Comparison of ENCODE assay signal across 8 mouse cellular contexts in genomic region chr13:111686522-111687284, GRCm38 (mm10). TPM values are rescaled to one million over a fixed set of nuclear protein-coding genes. Genes with fewer than 3 reads are reported as not detected.
A peak's percentile ranks its signal among the peaks of the same experiment; 100 is the strongest.
DNase-seq lines count a peak whose midpoint lies in the region; ATAC-seq and TF ChIP-seq lines count a peak whose summit lies in the region.

No protein-coding gene starts in this region.

- no peaks in the 10 kb centered on the region for H3K27me3 ChIP-seq in liver, embryonic 14.5 days (ENCODE audit: control insufficient read depth, insufficient read depth, low read length)
- H3K27me3 ChIP-seq in neural tube, embryonic 12.5 days (replicated peaks), result no peaks in the 10 kb centered on the region
- H3K27me3 ChIP-seq in testis, adult 2 months (ENCODE audit: control insufficient read depth, insufficient read depth, low read length), result no peaks in the 10 kb centered on the region

- peak; percentile 15 to 32 for DNase-seq in thymus, adult 18-20 months
- no peak for DNase-seq in thymus, postnatal 25 days
- peak; percentile 23 to 41 for DNase-seq in cerebellum, postnatal 4 days (ENCODE audit: low spot score in 2 of 2)
- DNase-seq in gastrocnemius, adult 18-20 months (ENCODE audit: low spot score), result peak; percentile 11
- peak; percentile 43 for DNase-seq in induced T-regulatory cell, adult 2 months (ENCODE audit: low read depth)
- DNase-seq in liver, embryonic 14.5 days (ENCODE audit: low read depth in 3 of 3, low spot score in 3 of 3), result peak in 1 of 3 experiments; percentile 22

- ATAC-seq in liver, embryonic 14.5 days (ENCODE audit: insufficient read depth), result peak; percentile 66
- ATAC-seq in neural tube, embryonic 12.5 days (ENCODE audit: low FRiP score, low read depth), result peak; percentile 72

- H3K4me2 ChIP-seq in liver, embryonic 14.5 days (ENCODE audit: low read depth), result peak overlapping the region; percentile 71
- H3K4me2 ChIP-seq in neural tube, embryonic 12.5 days (replicated peaks), result peak overlapping the region; percentile 90

- peaks cover 19 to 21% of the 10 kb centered on the region in 2 experiments for H3K4me1 ChIP-seq in liver, embryonic 14.5 days (replicated peaks; ENCODE audit: control insufficient read depth in 2 of 2, insufficient read depth in 2 of 2, low read length in 1 of 2)
- H3K4me1 ChIP-seq in neural tube, embryonic 12.5 days, result 0 out of 2 replicates have a peak, but pooled peaks cover 7% of the 10 kb centered on the region
- H3K4me1 ChIP-seq in testis, adult 2 months (ENCODE audit: control insufficient read depth, insufficient read depth, low read length), result peaks cover 2% of the 10 kb centered on the region

- TF ChIP-seq EP300 in liver, embryonic 14.5 days (IDR thresholded peaks at IDR 0.05; ENCODE audit: low read depth), result no peak

- WGBS in liver, embryonic 14.5 days (ENCODE audit: insufficient replicate concordance), result 1% methylated on average over 90 of the region's 101 CpGs
- WGBS in neural tube, embryonic 12.5 days, result under 1% methylated on average over 74 of the region's 101 CpGs

- H3K9me3 ChIP-seq in liver, embryonic 14.5 days (ENCODE audit: control insufficient read depth, low read length), result no peaks in the 10 kb centered on the region
- H3K9me3 ChIP-seq in neural tube, embryonic 12.5 days, result no peaks in the 10 kb centered on the region

- H3K36me3 ChIP-seq in liver, embryonic 14.5 days (replicated peaks; ENCODE audit: control insufficient read depth, insufficient read depth, low read depth), result peaks cover 9% of the 10 kb centered on the region
- peaks cover 6% of the 10 kb centered on the region for H3K36me3 ChIP-seq in neural tube, embryonic 12.5 days
- no peaks in the 10 kb centered on the region for H3K36me3 ChIP-seq in testis, adult 2 months (ENCODE audit: control insufficient read depth, insufficient read depth, low read length)

- peak overlapping the region; percentile 80 for H3K27ac ChIP-seq in liver, embryonic 14.5 days
- H3K27ac ChIP-seq in neural tube, embryonic 12.5 days, result peak overlapping the region; percentile 95
- peak overlapping the region; percentile 86 for H3K27ac ChIP-seq in testis, adult 2 months (ENCODE audit: control insufficient read depth, insufficient read depth, low read depth, low read length)

- no peak for TF ChIP-seq CTCF in liver, embryonic 14.5 days (IDR thresholded peaks at IDR 0.05; ENCODE audit: low read depth)
- TF ChIP-seq CTCF in testis, adult 2 months (IDR thresholded peaks at IDR 0.05; ENCODE audit: control insufficient read depth, insufficient read depth, insufficient replicate concordance, low read depth, low read length), result no peak

- H3K9ac ChIP-seq in liver, embryonic 14.5 days (replicated peaks), result peak overlapping the region; percentile 92
- peak overlapping the region; percentile 96 for H3K9ac ChIP-seq in neural tube, embryonic 12.5 days

- no peak for TF ChIP-seq POLR2A in testis, adult 2 months (IDR thresholded peaks at IDR 0.05; ENCODE audit: control insufficient read depth, low read depth, low read length)

- peak overlapping the region; percentile 74 to 77 for H3K4me3 ChIP-seq in liver, embryonic 14.5 days (ENCODE audit: insufficient read depth in 1 of 2, low read depth in 2 of 2, low read length in 2 of 2)
- H3K4me3 ChIP-seq in neural tube, embryonic 12.5 days, result peak overlapping the region; percentile 97
- peak overlapping the region; percentile 79 for H3K4me3 ChIP-seq in testis, adult 2 months (ENCODE audit: control insufficient read depth, low read depth, low read length)

RNA-seq across cellular contexts. Expression of gene Mier3, which starts 5.9 kb away (rescaled TPM):
- 10 to 100 TPM in 1 of 2 experiments, 1 to 10 TPM in 1; 9.4 to 12.4 TPM for total RNA-seq in gastrocnemius, adult 18-20 months (2021)
- 7.2 and 7.8 TPM in 2 replicates for polyA plus RNA-seq in liver, embryonic 14.5 days (2012; rRNA removed)
- 16.5 and 17.7 TPM in 2 replicates for polyA plus RNA-seq in liver, embryonic 14.5 days (2014; fragmentation: Nextera tagmentation; extraction: Ambion mirVana)
- 21.3 and 21.6 TPM in 2 replicates for polyA plus RNA-seq in neural tube, embryonic 12.5 days (2016; fragmentation: Nextera tagmentation; extraction: Ambion mirVana)
- polyA plus RNA-seq in testis, adult 2 months (2012; rRNA removed), result 19.2 and 23.9 TPM in 2 replicates
